Mouse (Mus musculus): ENCODE results near the gene Tbxa2r.

Gene Tbxa2r

GRCm38 (mm10) chr10:81299585-81300351 is 28.8 kb upstream of the Tbxa2r start:
- in situ Hi-C loops (cut with MboI, MseI) = no loop called here

- in situ Hi-C loops (cut with MboI, MseI) = no loop called here
Observed at GRCm38 (mm10) chr10:81300352-81300907, 28.1 kb upstream of the Tbxa2r start.

- in situ Hi-C loops (cut with MboI, MseI) = no loop called here
Observed at GRCm38 (mm10) chr10:81301321-81301720, 27.2 kb upstream of the Tbxa2r start.

- in situ Hi-C loops (cut with MboI, MseI) = no loop called here
Observed at GRCm38 (mm10) chr10:81302288-81302687, 26.2 kb upstream of the Tbxa2r start.

- in situ Hi-C loops (cut with MboI, MseI) = no loop called here
Observed at GRCm38 (mm10) chr10:81302781-81303218, 25.7 kb upstream of the Tbxa2r start.

- in situ Hi-C loops (cut with MboI, MseI) = no loop called here
Observed at GRCm38 (mm10) chr10:81303258-81303657, 25.3 kb upstream of the Tbxa2r start.

GRCm38 (mm10) chr10:81303761-81304160 is 24.8 kb upstream of the Tbxa2r start:
- in situ Hi-C loops (cut with MboI, MseI) = no loop called here

- in situ Hi-C loops (cut with MboI, MseI) = no loop called here
Observed at GRCm38 (mm10) chr10:81304597-81305238, 23.8 kb upstream of the Tbxa2r start.

- in situ Hi-C loops (cut with MboI, MseI) = no loop called here
Observed at GRCm38 (mm10) chr10:81305663-81306062, 22.9 kb upstream of the Tbxa2r start.

- in situ Hi-C loops (cut with MboI, MseI) = no loop called here
Observed at GRCm38 (mm10) chr10:81306173-81306668, 22.3 kb upstream of the Tbxa2r start.

GRCm38 (mm10) chr10:81306837-81307682 is 21.5 kb upstream of the Tbxa2r start:
- in situ Hi-C loops (cut with MboI, MseI) = no loop called here

GRCm38 (mm10) chr10:81309571-81309970 is 19.0 kb upstream of the Tbxa2r start:
- in situ Hi-C loops (cut with MboI, MseI) = no loop called here

GRCm38 (mm10) chr10:81313581-81313980 is 14.9 kb upstream of the Tbxa2r start:
- in situ Hi-C loops (cut with MboI, MseI) = no loop called here

GRCm38 (mm10) chr10:81314201-81314600 is 14.3 kb upstream of the Tbxa2r start:
- in situ Hi-C loops (cut with MboI, MseI) = no loop called here

- in situ Hi-C loops (cut with MboI, MseI) = no loop called here
Observed at GRCm38 (mm10) chr10:81315587-81315986, 12.9 kb upstream of the Tbxa2r start.

GRCm38 (mm10) chr10:81316338-81317060 is 12.0 kb upstream of the Tbxa2r start:
- in situ Hi-C loops (cut with MboI, MseI) = no loop called here

GRCm38 (mm10) chr10:81317273-81317672 is 11.3 kb upstream of the Tbxa2r start:
- in situ Hi-C loops (cut with MboI, MseI) = no loop called here

GRCm38 (mm10) chr10:81318589-81319329 is 9.8 kb upstream of the Tbxa2r start:
- in situ Hi-C loops (cut with MboI, MseI) = no loop called here

- in situ Hi-C loops (cut with MboI, MseI) = no loop called here
Observed at GRCm38 (mm10) chr10:81319330-81319699, 9.2 kb upstream of the Tbxa2r start.

Measured in regulatory T cell (primary cell).